Mouse (Mus musculus) C2C12 (cell line): ENCODE results near the gene Auts2. TPM values are rescaled to one million over a fixed set of nuclear protein-coding genes. Genes with fewer than 3 reads are reported as not detected.

Source experiments
- H3K27me3 ChIP-seq: one replicate; pipeline ENCODE4 v1.6.1; 2011; ENCODE audit not compliant: control insufficient read depth, insufficient read depth, insufficient read length
- H3K36me3 ChIP-seq: one replicate; pipeline ENCODE4 v1.6.1; 2011; ENCODE audit not compliant: control insufficient read depth, insufficient read depth
- H3K4me3 ChIP-seq: one replicate; pipeline ENCODE4 v1.5.1; 2011; ENCODE audit warnings: mild to moderate bottlenecking, control low read depth; ENCODE audit not compliant: poor library complexity, insufficient read depth, severe bottlenecking
- H3K79me2 ChIP-seq: one replicate; pipeline ENCODE4 v1.6.1; 2011; ENCODE audit not compliant: control insufficient read depth, insufficient read depth
- H3K79me3 ChIP-seq: one replicate; pipeline ENCODE4 v1.6.1; 2011; ENCODE audit warnings: low read depth, control low read depth
- H3ac ChIP-seq: one replicate; pipeline ENCODE3; 2011; ENCODE audit warnings: low read depth; ENCODE audit not compliant: control insufficient read depth, insufficient read length
- CEBPB ChIP-seq: IDR thresholded peaks from one replicate; pipeline ENCODE4 v1.6.1; 2011; ENCODE audit warnings: low read depth, mild to moderate bottlenecking, control low read depth, moderate library complexity
- CTCF ChIP-seq: IDR thresholded peaks from one replicate; pipeline ENCODE4 v1.5.1; 2011; ENCODE audit not compliant: control insufficient read depth, insufficient read depth, insufficient read length
- FOSL1 ChIP-seq: IDR thresholded peaks from one replicate; pipeline ENCODE4 v1.8.0; 2011; ENCODE audit warnings: mild to moderate bottlenecking, low read length; ENCODE audit not compliant: poor library complexity, insufficient read depth, severe bottlenecking
- MAX ChIP-seq: IDR thresholded peaks from one replicate; pipeline ENCODE4 v1.6.1; 2011; ENCODE audit warnings: mild to moderate bottlenecking, control low read depth
- MYOD1 ChIP-seq: IDR thresholded peaks from one replicate; pipeline ENCODE4 v1.6.1; 2011; ENCODE audit warnings: low read depth; ENCODE audit not compliant: control insufficient read depth, insufficient read length
- MYOG ChIP-seq: IDR thresholded peaks from one replicate; pipeline ENCODE4 v1.6.1; 2011; ENCODE audit not compliant: control insufficient read depth, insufficient read length; ENCODE audit errors: extremely low read depth
- USF1 ChIP-seq: IDR thresholded peaks from one replicate; pipeline ENCODE4 v1.6.1; 2011; ENCODE audit warnings: low read depth, mild to moderate bottlenecking, control low read depth, moderate library complexity
- polyA plus RNA-seq: library from polyadenylated mRNA; unstranded; fragments of >200 nt; fragmentation: generic; extraction: Trizol; gene quantifications from one replicate; pipeline ENCODE4 v1.2.1, GENCODE M21; 2012; ENCODE audit warnings: missing spikeins

The Auts2 gene
- polyA plus RNA-seq, 1 experiment, result 8.4 TPM

DNA sequence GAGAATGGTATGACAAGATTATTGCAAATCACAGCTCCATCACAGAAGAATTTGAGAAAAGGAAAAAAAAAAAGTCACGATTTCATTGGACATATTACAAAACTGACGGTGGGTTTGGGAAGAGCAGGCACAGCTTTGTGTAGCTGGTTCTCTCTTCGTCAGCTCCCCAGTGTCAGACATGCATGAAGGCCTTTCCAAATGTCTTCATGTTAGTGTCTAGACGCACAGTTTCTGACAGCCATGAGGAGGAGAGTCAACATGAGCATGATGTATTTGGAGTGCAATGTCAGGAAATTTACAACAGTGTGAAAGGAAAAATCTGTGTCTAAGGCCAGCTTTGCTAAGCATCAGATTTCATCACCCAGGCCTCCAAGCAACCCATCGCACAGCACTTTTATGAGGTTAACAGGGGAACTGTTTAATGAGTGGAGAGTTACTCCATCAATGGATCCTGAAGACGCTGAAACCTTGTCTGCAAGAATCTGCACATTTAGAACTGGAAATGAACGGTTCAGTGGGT, 534.4 kb downstream of the Auts2 start:
- no peaks in the 10 kb centered on the region for H3K27me3 ChIP-seq
- no peak overlapping the region for H3K4me3 ChIP-seq
- H3K79me3 ChIP-seq, result no peaks in the 10 kb centered on the region
- H3K36me3 ChIP-seq, result no peaks in the 10 kb centered on the region
- H3K79me2 ChIP-seq, result no peaks in the 10 kb centered on the region
- H3ac ChIP-seq, result no peak overlapping the region
- TF ChIP-seq FOSL1, result no peak
- no peak for TF ChIP-seq MYOD1
- no peak for TF ChIP-seq CEBPB
- no peak for TF ChIP-seq USF1
- TF ChIP-seq CTCF, result no peak
- no peak for TF ChIP-seq MAX
- no peak for TF ChIP-seq MYOG

DNA sequence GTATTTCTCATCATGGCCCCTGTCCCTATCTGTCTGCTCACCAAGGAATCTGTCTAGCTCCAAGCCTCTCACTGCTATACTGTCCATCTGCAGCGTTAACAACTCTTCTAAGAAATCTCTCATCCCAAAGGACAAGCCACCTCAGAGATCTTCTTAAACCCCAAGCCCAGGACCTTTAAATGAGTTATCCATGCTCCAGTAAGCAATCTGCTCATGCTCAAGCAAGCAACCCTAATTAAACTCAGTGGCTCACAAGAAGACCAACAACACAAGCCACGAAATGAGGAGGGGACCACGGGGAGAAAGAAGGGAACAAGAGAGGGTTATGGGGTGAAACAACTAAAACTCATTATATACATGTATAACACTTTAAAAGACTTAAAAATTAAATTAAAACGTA, 535.2 kb downstream of the Auts2 start:
- no peaks in the 10 kb centered on the region for H3K79me2 ChIP-seq
- no peak overlapping the region for H3ac ChIP-seq
- TF ChIP-seq MYOG, result no peak
- TF ChIP-seq FOSL1, result no peak
- TF ChIP-seq MAX, result no peak
- TF ChIP-seq CEBPB, result no peak
- TF ChIP-seq USF1, result no peak
- TF ChIP-seq CTCF, result no peak
- TF ChIP-seq MYOD1, result no peak
- no peaks in the 10 kb centered on the region for H3K79me3 ChIP-seq
- H3K36me3 ChIP-seq, result no peaks in the 10 kb centered on the region
- H3K4me3 ChIP-seq, result no peak overlapping the region
- no peaks in the 10 kb centered on the region for H3K27me3 ChIP-seq

DNA sequence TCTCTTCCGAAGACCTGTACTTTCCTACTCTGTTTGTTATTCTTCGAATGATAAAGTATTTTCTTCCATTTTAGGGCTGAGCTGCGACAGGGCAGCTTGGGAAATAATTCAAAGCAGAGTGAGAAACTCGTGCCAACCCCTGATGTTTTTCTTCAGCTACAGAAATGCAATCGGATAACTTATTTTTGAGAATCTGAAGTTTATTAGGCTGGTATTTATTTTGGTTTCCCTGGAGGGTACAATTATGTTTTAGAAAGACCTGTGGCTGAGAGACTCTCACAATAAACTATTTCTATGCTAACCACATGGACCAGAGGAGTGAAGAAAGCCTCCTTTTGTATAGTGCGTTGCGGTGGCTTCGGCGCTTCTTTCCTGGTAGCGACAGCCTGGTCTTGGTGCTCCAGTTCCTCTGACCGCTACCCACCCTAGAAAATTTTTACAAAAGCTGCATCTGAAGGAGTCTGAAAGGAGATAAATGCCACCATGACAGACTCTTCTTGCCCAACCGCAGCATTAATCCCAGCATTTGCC, 550.4 kb downstream of the Auts2 start:
- no peaks in the 10 kb centered on the region for H3K79me3 ChIP-seq
- H3K79me2 ChIP-seq, result no peaks in the 10 kb centered on the region
- H3K27me3 ChIP-seq, result no peaks in the 10 kb centered on the region
- TF ChIP-seq MAX (no peak), USF1 (no peak), MYOG (no peak), FOSL1 (no peak), CEBPB (no peak), MYOD1 (no peak), CTCF (no peak)
- no peak overlapping the region for H3ac ChIP-seq
- no peak overlapping the region for H3K4me3 ChIP-seq
- no peaks in the 10 kb centered on the region for H3K36me3 ChIP-seq

DNA sequence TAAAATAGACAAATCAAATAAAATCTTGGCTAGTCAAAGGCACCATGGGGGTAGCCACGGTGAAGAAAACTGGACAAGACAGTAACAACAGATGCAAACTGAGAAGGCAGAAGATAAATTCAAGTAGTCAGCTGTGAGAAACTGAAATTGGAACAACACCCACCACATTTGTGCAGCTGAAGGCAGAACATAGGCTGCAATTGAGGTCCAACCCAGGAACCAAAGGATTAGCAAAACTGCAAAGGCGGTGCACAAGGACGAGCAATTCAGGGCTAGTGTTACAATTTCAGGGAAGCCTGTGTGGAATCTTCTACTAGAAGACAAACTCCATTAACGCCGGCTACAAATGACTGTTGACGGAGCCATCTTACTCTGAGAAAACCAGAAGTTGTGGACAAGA, 550.9 kb downstream of the Auts2 start:
- Histone ChIP-seq H3K79me2 (no peaks in the 10 kb centered on the region), H3K79me3 (no peaks in the 10 kb centered on the region), H3K4me3 (no peak overlapping the region), H3K36me3 (no peaks in the 10 kb centered on the region), H3ac (no peak overlapping the region), H3K27me3 (no peaks in the 10 kb centered on the region)
- TF ChIP-seq MYOG (no peak), CTCF (no peak), CEBPB (no peak), FOSL1 (no peak), MYOD1 (no peak), USF1 (no peak), MAX (no peak)

DNA sequence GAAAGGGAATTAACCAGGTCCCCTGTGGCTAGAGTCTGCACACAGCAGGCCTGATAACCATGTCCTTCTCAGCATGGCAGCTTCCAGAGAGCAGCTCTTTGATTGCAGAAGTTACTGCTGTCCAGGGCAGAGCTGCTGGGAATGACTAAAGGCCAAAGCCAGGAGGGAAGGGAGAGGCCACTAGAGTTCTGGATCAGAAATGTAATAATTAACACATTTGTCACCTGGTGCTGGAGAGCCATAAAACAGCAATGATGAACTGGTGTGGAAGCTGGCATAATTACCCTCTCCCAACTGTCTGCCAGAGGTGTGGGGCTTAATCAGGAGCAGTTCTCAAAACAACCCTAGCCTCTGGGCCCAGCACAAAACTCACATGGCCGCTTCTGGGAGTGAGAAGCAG, 552.6 kb downstream of the Auts2 start:
- no peaks in the 10 kb centered on the region for H3K36me3 ChIP-seq
- no peak overlapping the region for H3ac ChIP-seq
- H3K79me2 ChIP-seq, result no peaks in the 10 kb centered on the region
- no peak for TF ChIP-seq MYOG
- no peak for TF ChIP-seq FOSL1
- TF ChIP-seq CEBPB, result no peak
- no peak for TF ChIP-seq MAX
- TF ChIP-seq USF1, result no peak
- TF ChIP-seq CTCF, result no peak
- TF ChIP-seq MYOD1, result no peak
- H3K79me3 ChIP-seq, result no peaks in the 10 kb centered on the region
- no peak overlapping the region for H3K4me3 ChIP-seq
- H3K27me3 ChIP-seq, result no peaks in the 10 kb centered on the region

DNA sequence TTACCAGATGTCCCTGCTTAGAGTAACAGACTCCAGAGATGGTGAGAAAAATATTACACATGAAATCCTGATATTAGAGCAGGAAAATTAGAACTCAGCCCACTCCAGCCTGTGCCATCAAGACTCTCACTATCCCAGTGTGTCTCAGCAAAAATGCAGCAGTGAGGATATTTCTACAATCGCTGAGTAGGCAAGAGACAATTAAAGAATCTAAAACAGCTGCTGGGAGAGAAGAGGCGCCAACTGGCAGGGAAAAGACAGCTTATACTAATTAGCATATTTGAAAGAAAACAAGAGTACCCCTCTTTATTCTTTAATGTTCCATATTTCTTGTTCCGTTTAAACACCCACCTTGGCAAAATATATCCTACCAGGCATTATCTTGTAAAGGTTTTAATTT, 561.7 kb downstream of the Auts2 start:
- no peaks in the 10 kb centered on the region for H3K27me3 ChIP-seq
- no peaks in the 10 kb centered on the region for H3K36me3 ChIP-seq
- no peaks in the 10 kb centered on the region for H3K79me2 ChIP-seq
- H3K4me3 ChIP-seq, result no peak overlapping the region
- H3K79me3 ChIP-seq, result no peaks in the 10 kb centered on the region
- no peak overlapping the region for H3ac ChIP-seq
- TF ChIP-seq CEBPB (no peak), MYOG (no peak), CTCF (no peak), MYOD1 (no peak), USF1 (no peak), MAX (no peak), FOSL1 (no peak)
